Mouse (Mus musculus) liver, embryonic 14.5 days (tissue): ENCODE data around the gene Rassf5.

Experiments
- CTCF ChIP-seq: IDR thresholded peaks from 2 replicates; pipeline ENCODE4 v1.5.1; 2016; ENCODE audit warnings: antibody characterized with exemption, low read depth, control low read depth
- EP300 ChIP-seq: IDR thresholded peaks from 2 replicates; pipeline ENCODE4 v1.6.1; 2016; ENCODE audit warnings: antibody characterized with exemption, low read depth

- TF ChIP-seq EP300: no peak
- peak; percentile 70 for TF ChIP-seq CTCF
These were observed 106.7 kb downstream of the Rassf5 start, which contains the start of gene Dyrk3 for GRCm38 (mm10) chr1:131138191-131139016.
